Mouse (Mus musculus) adrenal gland, postnatal 14 days (tissue): ENCODE measurements around the gene Samd8. TPM values are rescaled to one million over a fixed set of nuclear protein-coding genes. Genes with fewer than 3 reads are reported as not detected.
A peak's percentile ranks its signal among the peaks of the same experiment; 100 is the strongest.

Source experiments
- DNase-seq: peaks from one replicate; pipeline ENCODE4 v3.0.0; 2021; ENCODE audit warnings: mixed read lengths
- total RNA-seq: library from RNA; stranded (reverse); gene quantifications from 2 replicates; pipeline ENCODE4 v1.2.3, GENCODE M21; 2021

Gene Samd8
- total RNA-seq, 1 experiment from 2014 or later = 36.9 TPM

GRCm38 (mm10) chr14:21745149-21745548, 5.2 kb upstream of the Samd8 start:
- no peak for DNase-seq

GRCm38 (mm10) chr14:21746251-21746650, 4.1 kb upstream of the Samd8 start:
- no peak for DNase-seq

GRCm38 (mm10) chr14:21746846-21747245, 3.5 kb upstream of the Samd8 start:
- DNase-seq = no peak

- no peak for DNase-seq
These were observed 2.7 kb upstream of the Samd8 start for GRCm38 (mm10) chr14:21747436-21748141.

- peak; percentile 67 for DNase-seq
These were observed 2.0 kb upstream of the Samd8 start for GRCm38 (mm10) chr14:21748142-21748870.

- DNase-seq = peak; percentile 86
These were observed 681 bp downstream of the Samd8 start, which contains the start of gene Dusp13 for GRCm38 (mm10) chr14:21750881-21751542. Gene Dusp13 (minus strand): TSS chr14:21751181.

GRCm38 (mm10) chr14:21752411-21752810, 2.1 kb downstream of the Samd8 start:
- no peak for DNase-seq

GRCm38 (mm10) chr14:21753367-21753766, 3.0 kb downstream of the Samd8 start:
- no peak for DNase-seq

- DNase-seq = no peak
These were observed 11.2 kb downstream of the Samd8 start for GRCm38 (mm10) chr14:21761560-21761959.

- no peak for DNase-seq
These were observed 13.4 kb downstream of the Samd8 start for GRCm38 (mm10) chr14:21763736-21764135.

- DNase-seq = no peak
These were observed 14.3 kb downstream of the Samd8 start for GRCm38 (mm10) chr14:21764646-21765045.

- DNase-seq = no peak
These were observed 15.5 kb downstream of the Samd8 start for GRCm38 (mm10) chr14:21765754-21766397.

GRCm38 (mm10) chr14:21766398-21766958, 16.1 kb downstream of the Samd8 start:
- no peak for DNase-seq

GRCm38 (mm10) chr14:21772506-21773281, 22.4 kb downstream of the Samd8 start:
- no peak for DNase-seq

GRCm38 (mm10) chr14:21773946-21774345, 23.6 kb downstream of the Samd8 start:
- DNase-seq = no peak

- DNase-seq = no peak
These were observed 25.9 kb downstream of the Samd8 start for GRCm38 (mm10) chr14:21776201-21776600.

GRCm38 (mm10) chr14:21786500-21786899, 36.2 kb downstream of the Samd8 start:
- DNase-seq = no peak

- no peak for DNase-seq
These were observed 37.0 kb downstream of the Samd8 start for GRCm38 (mm10) chr14:21787374-21787773.

GRCm38 (mm10) chr14:21788121-21788520, 37.8 kb downstream of the Samd8 start:
- DNase-seq = no peak

- DNase-seq = no peak
These were observed 40.4 kb downstream of the Samd8 start for GRCm38 (mm10) chr14:21790585-21791251.

GRCm38 (mm10) chr14:21791722-21792121, 41.4 kb downstream of the Samd8 start:
- DNase-seq = peak; percentile 41
